Mouse (Mus musculus): ENCODE measurements at regions not wholly inside any gene's neighbourhood (a gene's known extent, or its start where the extent isn't known, plus 50 kb on each side); places are given as distances from the start of the nearest gene placed in this dataset.
A peak's percentile ranks its signal among the peaks of the same experiment; 100 is the strongest.

DNA sequence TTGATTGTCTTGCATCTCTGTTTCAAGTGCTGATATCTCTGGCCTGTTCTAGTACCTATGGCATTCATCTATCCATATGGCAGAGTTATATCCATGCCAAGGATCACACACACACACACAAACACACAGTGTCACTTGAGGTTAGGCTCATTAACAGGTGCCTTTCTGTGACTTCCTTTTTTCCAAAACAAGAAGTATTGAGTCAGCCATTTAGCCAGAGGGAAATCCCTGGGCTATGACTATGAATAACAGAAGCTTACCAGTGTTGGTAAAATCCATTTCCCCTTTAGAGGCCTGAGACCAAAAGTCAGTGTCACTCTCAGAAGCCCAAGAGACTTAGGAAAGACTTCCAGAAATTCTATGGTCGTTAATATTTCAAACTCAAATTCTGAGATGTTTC lies 111.6 kb downstream of the Tmco5 start:
- TF ChIP-seq POLR2A (IDR thresholded peaks at IDR 0.05; ENCODE audit: low read depth, low read length) (no peak), CTCF (IDR thresholded peaks at IDR 0.05; ENCODE audit: borderline replicate concordance, insufficient read depth, low read length) (no peak)
- Histone ChIP-seq H3K27ac (ENCODE audit: insufficient read depth, low read length) (no peak overlapping the region), H3K4me1 (ENCODE audit: control insufficient read depth, insufficient read depth, low read length) (0 out of 2 replicates have a peak, but pooled peaks cover 5% of the 10 kb centered on the region), H3K4me3 (ENCODE audit: insufficient read depth, low read length) (no peak overlapping the region)

DNA sequence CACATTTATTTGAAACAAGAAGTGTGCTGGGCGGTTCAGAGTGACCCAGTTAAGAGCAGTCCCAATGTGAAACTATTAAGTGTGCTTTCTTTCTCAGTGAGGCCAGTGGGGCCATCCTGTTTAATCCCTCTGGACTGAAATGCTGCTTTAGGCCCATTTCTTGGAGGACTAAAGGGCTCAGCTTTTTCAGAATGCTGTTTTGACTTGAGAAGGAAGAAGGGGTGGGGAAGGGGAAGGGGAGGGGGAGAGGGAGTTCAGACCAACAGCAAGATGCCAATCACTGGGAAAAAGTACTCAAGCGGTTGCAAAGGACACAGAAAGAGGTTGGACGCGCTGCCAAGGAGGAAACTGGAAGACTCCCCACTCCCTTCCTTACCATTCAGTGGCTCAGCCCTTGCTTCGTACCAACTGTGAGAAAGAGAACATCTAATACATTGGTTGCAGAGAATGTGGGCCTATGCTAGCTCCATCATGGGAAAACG lies 113.1 kb downstream of the Tmco5 start:
- H3K4me1 ChIP-seq (ENCODE audit: control insufficient read depth, insufficient read depth, low read length) = 0 out of 2 replicates have a peak, but pooled peaks cover 5% of the 10 kb centered on the region
- no peak overlapping the region for H3K4me3 ChIP-seq (ENCODE audit: insufficient read depth, low read length)
- no peak overlapping the region for H3K27ac ChIP-seq (ENCODE audit: insufficient read depth, low read length)
- TF ChIP-seq CTCF (IDR thresholded peaks at IDR 0.05; ENCODE audit: borderline replicate concordance, insufficient read depth, low read length) (no peak), POLR2A (IDR thresholded peaks at IDR 0.05; ENCODE audit: low read depth, low read length) (no peak)

DNA sequence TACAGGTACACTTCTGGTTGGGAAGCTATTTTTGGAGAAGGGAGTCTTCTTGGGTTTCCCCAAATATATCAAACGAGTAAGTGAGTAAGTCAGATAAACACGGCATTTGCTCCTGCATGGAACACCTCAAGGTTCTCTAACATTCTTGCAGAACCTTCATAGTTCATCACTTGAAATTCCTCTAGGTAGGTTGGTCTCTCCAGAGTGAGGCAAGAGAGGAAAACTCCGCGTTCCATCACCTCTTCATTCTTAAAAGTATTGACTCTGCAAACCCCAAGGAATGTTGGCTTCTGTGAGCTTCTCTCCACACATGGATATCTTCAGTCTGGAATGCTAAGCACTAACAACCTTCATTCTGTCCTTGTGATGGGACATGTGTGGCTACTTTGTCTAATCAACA lies 115.2 kb downstream of the Tmco5 start:
- Histone ChIP-seq H3K4me1 (ENCODE audit: control insufficient read depth, insufficient read depth, low read length) (0 out of 2 replicates have a peak, but pooled peaks cover 5% of the 10 kb centered on the region), H3K27ac (ENCODE audit: insufficient read depth, low read length) (no peak overlapping the region), H3K4me3 (ENCODE audit: insufficient read depth, low read length) (no peak overlapping the region)
- no peak for TF ChIP-seq POLR2A (IDR thresholded peaks at IDR 0.05; ENCODE audit: low read depth, low read length)
- TF ChIP-seq CTCF (IDR thresholded peaks at IDR 0.05; ENCODE audit: borderline replicate concordance, insufficient read depth, low read length) = no peak

DNA sequence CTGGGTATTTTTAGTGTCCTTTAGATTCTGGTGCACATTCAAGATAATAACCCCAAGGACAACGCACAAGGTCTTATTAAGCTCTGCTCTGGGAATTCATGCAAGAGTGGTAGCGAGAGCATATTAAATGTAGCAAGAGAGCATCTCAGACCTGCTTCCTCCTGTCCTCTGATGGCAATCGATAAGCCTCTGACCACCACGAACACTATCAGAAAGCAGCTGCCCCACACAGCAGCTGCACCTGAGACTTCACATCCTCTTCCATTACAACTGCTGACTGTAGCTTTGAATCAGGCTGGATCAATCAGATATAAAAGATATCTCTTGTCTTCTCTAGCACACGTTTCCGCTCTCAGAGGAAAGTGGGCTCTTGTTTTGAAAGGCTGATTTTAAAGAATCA lies 117.8 kb downstream of the Tmco5 start:
- Histone ChIP-seq H3K4me3 (ENCODE audit: insufficient read depth, low read length) (no peak overlapping the region), H3K4me1 (ENCODE audit: control insufficient read depth, insufficient read depth, low read length) (peaks cover 2% of the 10 kb centered on the region; the same call in 1 of the 2 replicates), H3K27ac (ENCODE audit: insufficient read depth, low read length) (no peak overlapping the region)
- TF ChIP-seq POLR2A (IDR thresholded peaks at IDR 0.05; ENCODE audit: low read depth, low read length) (no peak), CTCF (IDR thresholded peaks at IDR 0.05; ENCODE audit: borderline replicate concordance, insufficient read depth, low read length) (no peak)

DNA sequence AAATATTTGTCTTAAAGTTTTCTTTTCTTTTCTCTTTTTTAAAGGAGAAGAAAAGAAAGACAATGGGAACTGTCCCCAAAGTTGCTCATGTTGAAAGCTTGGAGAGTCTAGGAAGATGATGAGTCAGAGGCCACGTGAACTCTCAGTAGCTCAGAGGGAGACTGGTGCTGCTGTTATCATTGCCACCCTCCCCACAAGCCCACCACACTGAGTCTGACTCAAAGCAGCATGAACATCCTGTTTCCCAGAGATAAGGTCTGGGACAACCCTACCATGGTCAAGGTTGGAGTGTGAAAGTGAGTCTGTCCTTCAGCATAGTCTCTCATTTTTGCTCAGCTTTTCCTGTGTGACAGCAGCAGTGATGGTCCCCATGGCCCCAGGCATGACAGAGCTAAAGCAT lies 120.3 kb downstream of the Tmco5 start:
- H3K27ac ChIP-seq (ENCODE audit: insufficient read depth, low read length) = no peak overlapping the region
- TF ChIP-seq CTCF (IDR thresholded peaks at IDR 0.05; ENCODE audit: borderline replicate concordance, insufficient read depth, low read length) (no peak), POLR2A (IDR thresholded peaks at IDR 0.05; ENCODE audit: low read depth, low read length) (no peak)
- no peak overlapping the region for H3K4me3 ChIP-seq (ENCODE audit: insufficient read depth, low read length)
- H3K4me1 ChIP-seq (ENCODE audit: control insufficient read depth, insufficient read depth, low read length) = peaks cover 2% of the 10 kb centered on the region; the same call in 1 of the 2 replicates

DNA sequence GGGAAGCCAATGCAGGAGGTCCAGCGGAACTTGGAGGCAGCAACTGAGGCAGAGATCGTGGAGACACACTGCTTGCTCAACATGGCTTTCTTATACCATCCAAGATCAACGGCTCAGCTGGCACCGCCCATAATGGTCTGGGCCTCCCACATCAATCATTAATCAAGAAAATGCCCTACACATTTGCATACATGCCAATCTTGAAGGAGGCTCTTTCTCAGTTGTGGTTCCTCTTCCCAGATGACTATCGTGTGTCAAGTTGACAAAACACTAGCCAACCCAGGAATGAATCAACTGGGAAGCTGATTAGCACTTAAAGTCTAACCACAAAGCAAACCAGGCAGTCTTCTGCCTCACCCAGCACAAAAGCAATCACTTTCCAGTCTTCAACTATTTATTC lies 121.1 kb downstream of the Tmco5 start:
- TF ChIP-seq CTCF (IDR thresholded peaks at IDR 0.05; ENCODE audit: borderline replicate concordance, insufficient read depth, low read length) (no peak), POLR2A (IDR thresholded peaks at IDR 0.05; ENCODE audit: low read depth, low read length) (no peak)
- Histone ChIP-seq H3K4me3 (ENCODE audit: insufficient read depth, low read length) (no peak overlapping the region), H3K4me1 (ENCODE audit: control insufficient read depth, insufficient read depth, low read length) (peaks cover 2% of the 10 kb centered on the region; the same call in 1 of the 2 replicates), H3K27ac (ENCODE audit: insufficient read depth, low read length) (no peak overlapping the region)

DNA sequence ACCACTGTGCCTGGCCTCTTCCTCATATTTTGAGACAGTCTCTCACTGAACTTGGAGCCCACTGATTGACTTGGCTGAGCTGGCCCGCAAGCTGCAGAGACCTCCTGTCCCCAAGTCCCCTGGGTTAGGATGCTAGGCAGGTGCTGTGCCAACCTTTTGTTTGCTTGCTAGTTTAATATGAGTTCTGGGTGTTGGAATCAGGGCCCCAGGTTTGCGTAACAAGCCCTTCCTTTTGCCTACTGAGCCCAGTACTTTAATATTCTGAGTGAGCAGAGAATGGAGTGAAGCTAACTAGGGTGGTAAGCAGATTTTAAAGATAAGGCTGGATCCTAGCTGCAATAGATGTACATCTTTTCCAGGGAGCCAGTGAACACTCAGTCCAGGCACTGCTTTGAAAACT lies 117.2 kb upstream of the Spred1 start:
- Histone ChIP-seq H3K4me3 (ENCODE audit: insufficient read depth, low read length) (no peak overlapping the region), H3K4me1 (ENCODE audit: control insufficient read depth, insufficient read depth, low read length) (no peaks in the 10 kb centered on the region), H3K27ac (ENCODE audit: insufficient read depth, low read length) (no peak overlapping the region)
- TF ChIP-seq POLR2A (IDR thresholded peaks at IDR 0.05; ENCODE audit: low read depth, low read length) (no peak), CTCF (IDR thresholded peaks at IDR 0.05; ENCODE audit: borderline replicate concordance, insufficient read depth, low read length) (no peak)

DNA sequence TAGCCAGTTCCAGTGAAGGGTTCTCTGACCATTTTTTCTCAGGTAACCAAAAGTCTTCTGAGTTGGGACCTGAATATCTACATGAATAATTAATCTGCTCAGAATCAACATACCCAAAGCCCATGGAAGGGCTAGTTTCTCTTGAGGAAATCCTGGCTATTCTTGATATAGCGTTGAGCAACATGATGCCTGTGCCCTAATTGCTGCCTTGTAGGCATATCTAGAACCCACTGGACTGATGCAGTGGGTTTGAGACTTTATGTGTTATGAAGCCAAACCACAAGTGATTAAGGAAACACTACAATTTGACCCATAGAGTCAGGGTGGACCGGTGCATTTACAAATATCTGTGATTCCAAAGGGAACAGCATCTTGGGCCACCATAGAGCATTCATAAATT lies 114.3 kb upstream of the Spred1 start:
- TF ChIP-seq CTCF (IDR thresholded peaks at IDR 0.05; ENCODE audit: borderline replicate concordance, insufficient read depth, low read length) (no peak), POLR2A (IDR thresholded peaks at IDR 0.05; ENCODE audit: low read depth, low read length) (no peak)
- H3K4me1 ChIP-seq (ENCODE audit: control insufficient read depth, insufficient read depth, low read length) = no peaks in the 10 kb centered on the region; the same call in 1 of the 2 replicates
- H3K27ac ChIP-seq (ENCODE audit: insufficient read depth, low read length) = no peak overlapping the region
- H3K4me3 ChIP-seq (ENCODE audit: insufficient read depth, low read length) = no peak overlapping the region

DNA sequence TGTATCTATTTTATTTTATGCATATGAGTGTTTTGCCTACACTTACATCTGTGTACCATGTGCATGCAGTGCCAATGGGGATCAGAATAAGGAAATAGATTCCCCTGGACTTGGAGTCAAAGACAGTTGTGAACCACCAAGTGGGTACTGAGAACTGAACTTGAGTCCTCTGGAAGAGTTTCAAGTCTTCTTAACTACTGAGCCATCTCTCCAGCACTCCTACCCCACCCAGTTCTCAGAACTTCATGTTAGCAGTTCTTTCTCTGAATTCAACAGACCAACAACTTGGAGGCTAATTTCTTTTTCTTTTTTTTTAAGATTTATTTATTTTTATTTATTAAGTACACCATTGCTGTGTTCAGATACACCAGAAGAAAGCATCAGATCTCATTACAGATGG lies 112.3 kb upstream of the Spred1 start:
- Histone ChIP-seq H3K27ac (ENCODE audit: insufficient read depth, low read length) (no peak overlapping the region), H3K4me1 (ENCODE audit: control insufficient read depth, insufficient read depth, low read length) (no peaks in the 10 kb centered on the region; the same call in 1 of the 2 replicates), H3K4me3 (ENCODE audit: insufficient read depth, low read length) (no peak overlapping the region)
- TF ChIP-seq CTCF (IDR thresholded peaks at IDR 0.05; ENCODE audit: borderline replicate concordance, insufficient read depth, low read length) (no peak), POLR2A (IDR thresholded peaks at IDR 0.05; ENCODE audit: low read depth, low read length) (no peak)

DNA sequence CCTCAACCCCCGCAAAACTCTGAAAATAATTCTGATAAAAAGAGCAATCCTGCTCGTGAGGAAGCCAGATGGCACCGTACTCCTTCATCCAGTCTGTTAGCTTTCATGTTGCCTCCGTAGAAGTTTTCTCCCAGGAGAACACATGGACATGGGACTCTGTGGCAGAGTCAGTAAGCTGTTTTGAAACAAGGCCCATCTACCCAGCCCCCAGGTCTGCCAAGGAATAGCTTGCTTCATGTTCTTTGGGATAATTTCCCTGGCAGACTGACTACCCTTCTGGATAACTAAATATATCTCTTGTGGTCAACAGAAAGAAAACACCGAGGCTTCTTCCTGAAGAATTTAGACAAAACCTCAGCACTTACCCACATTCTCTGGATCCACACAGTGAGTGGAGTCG lies 111.2 kb upstream of the Spred1 start:
- H3K4me3 ChIP-seq (ENCODE audit: insufficient read depth, low read length) = no peak overlapping the region
- no peaks in the 10 kb centered on the region; the same call in 1 of the 2 replicates for H3K4me1 ChIP-seq (ENCODE audit: control insufficient read depth, insufficient read depth, low read length)
- TF ChIP-seq POLR2A (IDR thresholded peaks at IDR 0.05; ENCODE audit: low read depth, low read length) = no peak
- H3K27ac ChIP-seq (ENCODE audit: insufficient read depth, low read length) = peak overlapping the region; percentile 34; the same call in 1 of the 2 replicates

DNA sequence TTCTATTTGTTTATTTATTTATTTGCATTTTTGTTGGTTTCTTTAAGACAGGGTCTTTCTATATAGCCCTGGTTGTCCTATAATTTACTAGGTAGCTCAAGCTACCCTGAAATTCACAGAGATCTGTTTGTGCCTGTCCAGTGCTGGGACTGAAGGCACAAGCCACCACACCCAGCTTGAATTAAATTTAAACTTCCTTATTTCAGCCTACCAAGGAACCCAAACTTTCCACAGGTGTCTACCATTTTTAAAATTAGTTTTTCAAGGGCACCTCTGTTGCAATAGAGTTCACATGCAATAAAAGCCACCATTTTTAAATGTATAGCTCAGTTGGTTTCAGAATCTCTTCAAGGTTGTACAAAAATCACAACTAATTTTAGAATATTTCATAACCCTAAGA lies 110.2 kb upstream of the Spred1 start:
- H3K4me1 ChIP-seq (ENCODE audit: control insufficient read depth, insufficient read depth, low read length) = no peaks in the 10 kb centered on the region; the same call in 1 of the 2 replicates
- no peak overlapping the region for H3K27ac ChIP-seq (ENCODE audit: insufficient read depth, low read length)
- H3K4me3 ChIP-seq (ENCODE audit: insufficient read depth, low read length) = no peak overlapping the region
- TF ChIP-seq CTCF (IDR thresholded peaks at IDR 0.05; ENCODE audit: borderline replicate concordance, insufficient read depth, low read length) (no peak), POLR2A (IDR thresholded peaks at IDR 0.05; ENCODE audit: low read depth, low read length) (no peak)

All from embryonic fibroblast, embryonic 13.5 days (primary cell).